Mouse (Mus musculus) heart, embryonic 11.5 days (tissue): ENCODE results near the gene Nol4l. TPM values are rescaled to one million over a fixed set of nuclear protein-coding genes. Genes with fewer than 3 reads are reported as not detected.

ENCODE experiments used
- ATAC-seq: fragments of 200-750 bp; cut with Nextera tagmentation; replicated peaks from 2 replicates; pipeline ENCODE4 v1.8.0; 2017; ENCODE audit warnings: moderate library complexity; ENCODE audit not compliant: insufficient number of reproducible peaks, low FRiP score, low TSS enrichment
- H3K27ac ChIP-seq: fragments of 300-500 bp; sonication (generic); 2 replicates; pipeline ENCODE4 v1.5.1; 2014; ENCODE audit warnings: mild to moderate bottlenecking, low read depth, low read length
- H3K27me3 ChIP-seq: fragments of 300-500 bp; sonication (generic); 2 replicates; pipeline ENCODE4 v1.6.1; 2014; ENCODE audit warnings: mild to moderate bottlenecking, low read length, mixed read lengths; ENCODE audit not compliant: control insufficient read depth, insufficient read depth
- H3K36me3 ChIP-seq: fragments of 300-500 bp; sonication (generic); 2 replicates; pipeline ENCODE4 v1.6.1; 2014; ENCODE audit warnings: mild to moderate bottlenecking, low read length, moderate library complexity, mixed read lengths; ENCODE audit not compliant: control insufficient read depth, insufficient read depth
- H3K4me1 ChIP-seq: fragments of 300-500 bp; sonication (generic); 2 replicates; pipeline ENCODE4 v1.6.1; 2014; ENCODE audit warnings: low read length; ENCODE audit not compliant: control insufficient read depth, insufficient read depth
- H3K4me2 ChIP-seq: fragments of 300-500 bp; sonication (generic); 2 replicates; pipeline ENCODE4 v1.6.1; 2014; ENCODE audit warnings: mild to moderate bottlenecking, moderate library complexity
- H3K4me3 ChIP-seq: fragments of 300-500 bp; sonication (generic); 2 replicates; pipeline ENCODE4 v1.5.1; 2014; ENCODE audit warnings: low read depth, low read length
- H3K9ac ChIP-seq: fragments of 300-500 bp; sonication (generic); 2 replicates; pipeline ENCODE4 v1.6.1; 2014; ENCODE audit warnings: mild to moderate bottlenecking, low read depth, low read length, moderate library complexity
- H3K9me3 ChIP-seq: fragments of 300-500 bp; sonication (generic); replicated peaks from 2 replicates; pipeline ENCODE4 v1.6.1; 2016; ENCODE audit warnings: low read length; ENCODE audit not compliant: control insufficient read depth
- WGBS: fragments of 180-500 bp; shearing (Covaris S2); extraction: QIAGEN DNeasy Blood & Tissue Kit; methylation state at CpG from one replicate; pipeline ENCODE4 v1.1.7; 2014; ENCODE audit not compliant: insufficient replicate concordance; 5-methylcytosine and 5-hydroxymethylcytosine counted together
- polyA plus RNA-seq: library from polyadenylated mRNA; unstranded; fragments of >200 nt; fragmentation: Nextera tagmentation; extraction: Ambion mirVana; gene quantifications from 2 replicates; pipeline ENCODE4 v1.2.1, GENCODE M21; 2014

Gene Nol4l
- polyA plus RNA-seq, 1 experiment from 2014 or later, result 16.7 TPM

- peak; percentile 16 for ATAC-seq
- Histone ChIP-seq H3K4me2 (peak overlapping the region; percentile 71), H3K27me3 (0 out of 2 replicates have a peak, but pooled peaks cover 1% of the 10 kb centered on the region), H3K4me1 (peaks cover 40% of the 10 kb centered on the region), H3K36me3 (no peaks in the 10 kb centered on the region), H3K9ac (peak overlapping the region; percentile 68), H3K4me3 (peak overlapping the region; percentile 15; the same call in 1 of the 2 replicates), H3K9me3 (no peaks in the 10 kb centered on the region), H3K27ac (peak overlapping the region; percentile 98)
- WGBS, result 15% methylated on average over 5 of the region's 5 CpGs
These were observed 31.8 kb upstream of the Nol4l start for GRCm38 (mm10) chr2:153561564-153561963.

- no peaks in the 10 kb centered on the region for H3K36me3 ChIP-seq
- peak overlapping the region; percentile 71 for H3K4me2 ChIP-seq
- 0 out of 2 replicates have a peak, but pooled peaks cover 2% of the 10 kb centered on the region for H3K27me3 ChIP-seq
- H3K27ac ChIP-seq, result peak overlapping the region; percentile 98
- peak overlapping the region; percentile 68 for H3K9ac ChIP-seq
- 4% methylated on average over 21 of the region's 21 CpGs for WGBS
- H3K4me1 ChIP-seq, result peaks cover 40% of the 10 kb centered on the region
- no peaks in the 10 kb centered on the region for H3K9me3 ChIP-seq
- peak; percentile 80 for ATAC-seq
- H3K4me3 ChIP-seq, result peak overlapping the region; percentile 15
These were observed 31.1 kb upstream of the Nol4l start for GRCm38 (mm10) chr2:153560664-153561541.

- H3K27me3 ChIP-seq, result 0 out of 2 replicates have a peak, but pooled peaks cover 2% of the 10 kb centered on the region
- H3K4me1 ChIP-seq, result peaks cover 40% of the 10 kb centered on the region
- 48% methylated on average over 8 of the region's 8 CpGs for WGBS
- no peak overlapping the region for H3K4me2 ChIP-seq
- H3K9me3 ChIP-seq, result no peaks in the 10 kb centered on the region
- H3K27ac ChIP-seq, result peak overlapping the region; percentile 98
- H3K36me3 ChIP-seq, result no peaks in the 10 kb centered on the region
- no peak for ATAC-seq
- peak overlapping the region; percentile 39; the same call in 1 of the 2 replicates for H3K9ac ChIP-seq
- no peak overlapping the region for H3K4me3 ChIP-seq
These were observed 29.9 kb upstream of the Nol4l start for GRCm38 (mm10) chr2:153559613-153560152.

- H3K9me3 ChIP-seq, result no peaks in the 10 kb centered on the region
- H3K27ac ChIP-seq, result no peak overlapping the region
- no peak for ATAC-seq
- no peak overlapping the region for H3K4me2 ChIP-seq
- no peak overlapping the region for H3K9ac ChIP-seq
- no peaks in the 10 kb centered on the region for H3K36me3 ChIP-seq
- WGBS, result 41% methylated on average over 6 of the region's 6 CpGs
- peaks cover 40% of the 10 kb centered on the region for H3K4me1 ChIP-seq
- H3K4me3 ChIP-seq, result no peak overlapping the region
- 0 out of 2 replicates have a peak, but pooled peaks cover 2% of the 10 kb centered on the region for H3K27me3 ChIP-seq
These were observed 28.7 kb upstream of the Nol4l start for GRCm38 (mm10) chr2:153558464-153558863.

- no peaks in the 10 kb centered on the region for H3K9me3 ChIP-seq
- H3K4me3 ChIP-seq, result no peak overlapping the region
- 47% methylated on average over 4 of the region's 4 CpGs for WGBS
- H3K4me2 ChIP-seq, result no peak overlapping the region
- no peak overlapping the region for H3K27ac ChIP-seq
- H3K36me3 ChIP-seq, result no peaks in the 10 kb centered on the region
- peaks cover 36% of the 10 kb centered on the region for H3K4me1 ChIP-seq
- 0 out of 2 replicates have a peak, but pooled peaks cover 2% of the 10 kb centered on the region for H3K27me3 ChIP-seq
- H3K9ac ChIP-seq, result no peak overlapping the region
- ATAC-seq, result no peak
These were observed 27.5 kb upstream of the Nol4l start for GRCm38 (mm10) chr2:153557259-153557658.

GRCm38 (mm10) chr2:153556208-153556607, 26.4 kb upstream of the Nol4l start:
- H3K27ac ChIP-seq, result no peak overlapping the region
- ATAC-seq, result no peak
- 0 out of 2 replicates have a peak, but pooled peaks cover 2% of the 10 kb centered on the region for H3K27me3 ChIP-seq
- no peak overlapping the region for H3K4me2 ChIP-seq
- H3K9me3 ChIP-seq, result no peaks in the 10 kb centered on the region
- WGBS, result 54% methylated on average over 9 of the region's 9 CpGs
- no peaks in the 10 kb centered on the region for H3K36me3 ChIP-seq
- H3K4me1 ChIP-seq, result peaks cover 28% of the 10 kb centered on the region
- 0 out of 2 replicates have a peak overlapping the region, but pooled peaks have one; percentile 34 for H3K9ac ChIP-seq
- H3K4me3 ChIP-seq, result no peak overlapping the region

- no peak for ATAC-seq
- H3K9ac ChIP-seq, result no peak overlapping the region
- WGBS, result 86% methylated on average over 7 of the region's 7 CpGs
- H3K27me3 ChIP-seq, result 0 out of 2 replicates have a peak, but pooled peaks cover 2% of the 10 kb centered on the region
- H3K4me1 ChIP-seq, result peaks cover 15% of the 10 kb centered on the region
- H3K4me3 ChIP-seq, result no peak overlapping the region
- H3K27ac ChIP-seq, result no peak overlapping the region
- H3K4me2 ChIP-seq, result no peak overlapping the region
- H3K9me3 ChIP-seq, result no peaks in the 10 kb centered on the region
- H3K36me3 ChIP-seq, result no peaks in the 10 kb centered on the region
These were observed 24.8 kb upstream of the Nol4l start for GRCm38 (mm10) chr2:153554543-153554942.

GRCm38 (mm10) chr2:153549486-153549885, 19.7 kb upstream of the Nol4l start:
- 0 out of 2 replicates have a peak, but pooled peaks have one; percentile 49 for ATAC-seq
- H3K27ac ChIP-seq, result peak overlapping the region; percentile 71

More at GRCm38 (mm10) chr2:153549486-153549885, 19.7 kb upstream of the Nol4l start:
- Histone ChIP-seq H3K36me3 (no peaks in the 10 kb centered on the region), H3K9ac (peak overlapping the region; percentile 59), H3K27me3 (0 out of 2 replicates have a peak, but pooled peaks cover 4% of the 10 kb centered on the region), H3K9me3 (no peaks in the 10 kb centered on the region), H3K4me1 (peaks cover 41% of the 10 kb centered on the region), H3K4me3 (no peak overlapping the region), H3K4me2 (no peak overlapping the region; the same call in 1 of the 2 replicates)
- WGBS, result 49% methylated on average over 8 of the region's 8 CpGs
